Mouse (Mus musculus): ENCODE results near the gene Exosc6. TPM values are rescaled to one million over a fixed set of nuclear protein-coding genes. Genes with fewer than 3 reads are reported as not detected.

Exosc6 gene
- total and polyA plus RNA-seq, 2 experiments from 2014 or later = not detected

- no peak for ATAC-seq
- Histone ChIP-seq H3K4me3 (ENCODE audit: low read length) (no peak within 1 kb of the TSS), H3K36me3 (ENCODE audit: insufficient read depth, low read length) (peaks cover 10% of the 10 kb centered on the region; the same call in 1 of the 2 replicates), H3K27me3 (ENCODE audit: insufficient read depth, low read length) (no peaks in the 10 kb centered on the region), H3K27ac (no peak within 1 kb of the TSS), H3K9me3 (ENCODE audit: low read length) (no peaks in the 10 kb centered on the region), H3K4me1 (ENCODE audit: insufficient read depth, low read length) (no peaks in the 10 kb centered on the region; the same call in 1 of the 2 replicates), H3K4me2 (ENCODE audit: low read depth, low read length) (no peak within 1 kb of the TSS), H3K9ac (replicated peaks; ENCODE audit: low read length) (no peak within 1 kb of the TSS)
- DNase-seq (ENCODE audit: low spot score) = no peak
- no peak for TF ChIP-seq CTCF (IDR thresholded peaks at IDR 0.05; ENCODE audit: low read depth)
- WGBS = 96% methylated on average over 19 of the region's 19 CpGs
Measured at GRCm38 (mm10) chr8:111031572-111031971, 24.6 kb upstream of the Exosc6 start, which contains the start of gene Ddx19b. Gene Ddx19b, minus strand, starts transcription at chr8:111031751.

GRCm38 (mm10) chr8:111032916-111033315, 23.2 kb upstream of the Exosc6 start, which contains the start of gene Aars:
Gene Aars, plus strand, starts transcription at chr8:111033144.
- peak within 1 kb of the TSS; percentile 69 for H3K4me2 ChIP-seq (ENCODE audit: low read depth, low read length)
- 97% methylated on average over 7 of the region's 7 CpGs for WGBS
- no peaks in the 10 kb centered on the region for H3K9me3 ChIP-seq (ENCODE audit: low read length)
- peak within 1 kb of the TSS; percentile 93 for H3K27ac ChIP-seq
- no peaks in the 10 kb centered on the region for H3K27me3 ChIP-seq (ENCODE audit: insufficient read depth, low read length)
- H3K4me3 ChIP-seq (ENCODE audit: low read length) = peak within 1 kb of the TSS; percentile 85
- no peak for TF ChIP-seq CTCF (IDR thresholded peaks at IDR 0.05; ENCODE audit: low read depth)
- ATAC-seq = no peak
- H3K36me3 ChIP-seq (ENCODE audit: insufficient read depth, low read length) = peaks cover 16% of the 10 kb centered on the region
- no peak for DNase-seq (ENCODE audit: low spot score)
- peak within 1 kb of the TSS; percentile 91 for H3K9ac ChIP-seq (replicated peaks; ENCODE audit: low read length)
- H3K4me1 ChIP-seq (ENCODE audit: insufficient read depth, low read length) = no peaks in the 10 kb centered on the region; the same call in 1 of the 2 replicates

GRCm38 (mm10) chr8:111033482-111034215, 22.5 kb upstream of the Exosc6 start:
- no peaks in the 10 kb centered on the region for H3K9me3 ChIP-seq (ENCODE audit: low read length)
- peak overlapping the region; percentile 91 for H3K9ac ChIP-seq (replicated peaks; ENCODE audit: low read length)
- WGBS = 6% methylated on average over 37 of the region's 37 CpGs
- peak overlapping the region; percentile 85 for H3K4me3 ChIP-seq (ENCODE audit: low read length)
- ATAC-seq (peak; percentile 100), DNase-seq (ENCODE audit: low spot score) (peak; percentile 100)
- H3K4me2 ChIP-seq (ENCODE audit: low read depth, low read length) = peak overlapping the region; percentile 69
- H3K27me3 ChIP-seq (ENCODE audit: insufficient read depth, low read length) = no peaks in the 10 kb centered on the region
- peaks cover 23% of the 10 kb centered on the region for H3K36me3 ChIP-seq (ENCODE audit: insufficient read depth, low read length)
- H3K4me1 ChIP-seq (ENCODE audit: insufficient read depth, low read length) = no peaks in the 10 kb centered on the region; the same call in 1 of the 2 replicates
- peak overlapping the region; percentile 93 for H3K27ac ChIP-seq
- no peak for TF ChIP-seq CTCF (IDR thresholded peaks at IDR 0.05; ENCODE audit: low read depth)

GRCm38 (mm10) chr8:111034276-111034675, 21.9 kb upstream of the Exosc6 start:
- DNase-seq (ENCODE audit: low spot score) = peak; percentile 38
- peak overlapping the region; percentile 85 for H3K4me3 ChIP-seq (ENCODE audit: low read length)
- peak overlapping the region; percentile 91 for H3K9ac ChIP-seq (replicated peaks; ENCODE audit: low read length)
- no peak; the same call in 1 of the 2 replicates for ATAC-seq
- no peak for TF ChIP-seq CTCF (IDR thresholded peaks at IDR 0.05; ENCODE audit: low read depth)
- H3K27me3 ChIP-seq (ENCODE audit: insufficient read depth, low read length) = no peaks in the 10 kb centered on the region
- H3K9me3 ChIP-seq (ENCODE audit: low read length) = no peaks in the 10 kb centered on the region
- 22% methylated on average over 12 of the region's 12 CpGs for WGBS
- H3K27ac ChIP-seq = peak overlapping the region; percentile 93
- peaks cover 30% of the 10 kb centered on the region for H3K36me3 ChIP-seq (ENCODE audit: insufficient read depth, low read length)
- no peaks in the 10 kb centered on the region; the same call in 1 of the 2 replicates for H3K4me1 ChIP-seq (ENCODE audit: insufficient read depth, low read length)
- H3K4me2 ChIP-seq (ENCODE audit: low read depth, low read length) = peak overlapping the region; percentile 69

- Histone ChIP-seq H3K4me2 (ENCODE audit: low read depth, low read length) (no peak overlapping the region), H3K4me1 (ENCODE audit: insufficient read depth, low read length) (no peaks in the 10 kb centered on the region; the same call in 1 of the 2 replicates), H3K27me3 (ENCODE audit: insufficient read depth, low read length) (no peaks in the 10 kb centered on the region), H3K36me3 (ENCODE audit: insufficient read depth, low read length) (peaks cover 46% of the 10 kb centered on the region), H3K9ac (replicated peaks; ENCODE audit: low read length) (no peak overlapping the region), H3K4me3 (ENCODE audit: low read length) (no peak overlapping the region), H3K27ac (no peak overlapping the region), H3K9me3 (ENCODE audit: low read length) (no peaks in the 10 kb centered on the region)
- TF ChIP-seq CTCF (IDR thresholded peaks at IDR 0.05; ENCODE audit: low read depth) = no peak
- no peak for ATAC-seq
- 94% methylated on average over 15 of the region's 15 CpGs for WGBS
- DNase-seq (ENCODE audit: low spot score) = no peak
Measured at GRCm38 (mm10) chr8:111036591-111036990, 19.5 kb upstream of the Exosc6 start.

GRCm38 (mm10) chr8:111042546-111042945, 13.6 kb upstream of the Exosc6 start:
- ATAC-seq = no peak
- no peak for DNase-seq (ENCODE audit: low spot score)
- H3K9me3 ChIP-seq (ENCODE audit: low read length) = no peaks in the 10 kb centered on the region
- H3K4me2 ChIP-seq (ENCODE audit: low read depth, low read length) = no peak overlapping the region
- no peaks in the 10 kb centered on the region for H3K4me1 ChIP-seq (ENCODE audit: insufficient read depth, low read length)
- no peak overlapping the region for H3K27ac ChIP-seq
- H3K36me3 ChIP-seq (ENCODE audit: insufficient read depth, low read length) = peaks cover 88% of the 10 kb centered on the region
- TF ChIP-seq CTCF (IDR thresholded peaks at IDR 0.05; ENCODE audit: low read depth) = no peak
- no peaks in the 10 kb centered on the region for H3K27me3 ChIP-seq (ENCODE audit: insufficient read depth, low read length)
- no peak overlapping the region for H3K4me3 ChIP-seq (ENCODE audit: low read length)
- no peak overlapping the region for H3K9ac ChIP-seq (replicated peaks; ENCODE audit: low read length)
- whole genome bisulfite sequencing = 97% methylated on average over 19 of the region's 19 CpGs
